Mouse (Mus musculus): ENCODE measurements around the gene Ttc6. TPM values are rescaled to one million over a fixed set of nuclear protein-coding genes. Genes with fewer than 3 reads are reported as not detected.

Gene Ttc6
- total RNA-seq, 2 experiments from 2014 or later: not detected

- DNase-seq (ENCODE audit: low spot score in 2 of 2): peak in 1 of 2 experiments; percentile 27
Observed at GRCm38 (mm10) chr12:57545371-57546241, 18.3 kb upstream of the Ttc6 start.

DNA sequence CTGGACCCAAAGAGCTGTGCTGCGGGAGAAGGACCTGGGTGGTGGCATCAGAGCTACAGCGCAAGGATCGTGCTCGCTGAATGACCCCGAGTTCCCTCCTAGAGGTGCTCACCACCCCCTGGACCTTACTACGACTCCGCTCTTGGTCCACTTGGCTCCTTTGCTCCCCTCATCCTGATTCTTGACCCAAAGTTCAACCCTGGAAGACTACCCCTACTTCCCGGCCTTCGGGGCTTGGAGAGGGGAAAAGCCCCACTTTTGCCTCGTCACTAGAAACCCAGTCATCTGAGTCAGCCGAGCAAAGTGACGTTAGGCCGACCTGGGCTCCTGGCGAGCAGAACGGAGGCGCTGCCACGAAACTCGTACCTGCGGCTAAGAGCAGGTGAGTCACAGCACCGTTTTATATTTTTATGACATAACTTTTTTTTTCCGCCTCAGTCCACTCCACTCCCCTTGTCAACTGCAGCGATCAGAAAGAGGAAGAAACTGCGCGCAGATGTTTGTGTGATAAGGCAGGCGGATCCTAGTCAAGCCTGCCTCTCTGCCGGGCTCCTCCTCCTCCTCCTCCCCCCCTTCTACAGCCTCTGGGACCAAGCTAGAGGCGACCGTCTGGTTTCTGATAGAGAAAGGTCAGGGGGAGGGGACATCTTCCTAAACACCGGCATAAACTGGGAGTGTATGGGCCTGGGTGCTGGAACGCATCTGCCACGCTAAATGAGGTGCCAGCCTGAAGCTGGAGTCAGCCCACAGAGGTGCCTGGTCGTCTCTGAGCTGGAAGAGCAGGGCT, 17.3 kb upstream of the Ttc6 start, which contains the start of gene Foxa1:
Gene Foxa1, minus strand, starts transcription at position 502 of the 787 bp plus-strand sequence.
- no peak for DNase-seq (ENCODE audit: low spot score in 2 of 2)

DNA sequence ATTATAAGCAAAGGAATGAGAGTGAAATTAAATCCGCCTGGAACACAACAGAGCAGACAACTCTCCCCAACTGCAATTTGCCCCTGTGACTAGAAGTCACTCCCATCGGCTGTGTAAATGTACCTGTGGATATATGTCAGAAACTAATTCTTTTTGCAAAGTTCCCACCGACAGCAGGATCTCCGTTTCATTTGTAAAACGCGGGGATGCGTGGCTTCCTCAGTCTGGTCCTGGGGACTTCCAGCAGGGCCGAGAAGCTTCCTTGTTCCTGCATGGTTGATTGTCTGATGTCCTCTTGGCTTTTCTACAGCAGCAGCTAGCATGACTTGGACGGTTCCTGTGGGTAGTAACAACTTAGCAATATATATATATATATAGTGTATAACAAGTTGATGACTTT, 16.0 kb upstream of the Ttc6 start:
- no peak for DNase-seq (ENCODE audit: low spot score in 2 of 2)

GRCm38 (mm10) chr12:57548352-57548980, 15.4 kb upstream of the Ttc6 start:
- no peak for DNase-seq (ENCODE audit: low spot score in 2 of 2)

DNA sequence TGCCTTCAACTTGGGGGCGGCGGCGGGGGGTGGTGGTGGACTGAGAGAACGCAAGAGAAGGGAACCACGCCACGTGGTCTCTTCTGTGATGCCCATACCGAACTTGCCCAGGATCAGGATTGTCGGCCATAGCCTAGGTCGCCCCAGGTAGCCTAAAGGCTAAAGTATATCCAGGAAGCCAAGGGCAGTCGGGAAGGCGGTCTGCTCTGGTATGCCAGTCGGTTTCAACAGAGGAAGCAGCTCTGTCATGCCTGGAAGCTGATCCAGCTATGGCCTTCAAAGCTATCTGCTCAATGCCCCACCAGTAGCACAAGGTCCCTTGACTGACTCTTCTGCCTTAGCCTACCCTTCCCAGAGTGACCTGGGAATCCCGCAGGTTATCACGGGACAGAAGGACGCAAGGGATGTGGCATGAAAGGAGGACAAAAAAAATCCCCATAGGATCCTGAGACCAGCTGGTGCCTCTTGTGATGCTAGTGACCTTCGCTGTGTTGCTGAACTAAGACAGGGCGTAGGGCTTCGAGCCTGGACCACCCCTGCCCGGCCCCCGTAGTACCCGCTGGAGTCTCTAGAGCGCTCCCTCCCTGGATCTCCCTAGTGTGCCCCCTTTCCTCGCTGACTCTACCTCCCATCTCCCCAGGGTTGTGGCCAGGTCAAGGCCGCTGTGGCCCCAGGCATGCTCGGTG, 14.8 kb upstream of the Ttc6 start:
- no peak for DNase-seq (ENCODE audit: low spot score in 2 of 2)

- no peak for DNase-seq (ENCODE audit: low spot score in 2 of 2)
Observed at GRCm38 (mm10) chr12:57549667-57550160, 14.2 kb upstream of the Ttc6 start.

GRCm38 (mm10) chr12:57550181-57550808, 13.6 kb upstream of the Ttc6 start:
- no peak for DNase-seq (ENCODE audit: low spot score in 2 of 2)

DNA sequence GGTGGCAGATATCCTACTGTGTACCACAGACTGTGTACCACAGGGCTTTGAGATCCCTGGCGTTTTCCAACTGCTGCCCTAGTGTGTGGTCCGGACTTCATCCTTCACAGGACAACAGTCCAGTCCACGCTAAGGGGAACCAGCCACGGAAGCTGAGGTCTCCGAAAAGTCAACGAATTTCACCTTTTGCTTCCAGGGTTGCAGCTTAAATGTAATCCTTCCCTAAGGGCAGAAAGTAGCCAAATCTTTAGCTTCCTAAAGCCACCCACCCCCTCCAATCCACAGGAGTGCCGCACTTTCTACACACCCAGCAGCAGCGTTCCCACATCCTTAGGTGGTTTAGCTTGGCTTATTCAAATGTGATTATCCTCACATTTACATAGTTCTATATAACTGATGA, 13.0 kb upstream of the Ttc6 start:
- DNase-seq (ENCODE audit: low spot score in 2 of 2): no peak

GRCm38 (mm10) chr12:57552286-57552685, 11.6 kb upstream of the Ttc6 start:
- no peak for DNase-seq (ENCODE audit: low spot score in 2 of 2)

- no peak for DNase-seq (ENCODE audit: low spot score in 2 of 2)
Observed at GRCm38 (mm10) chr12:57554091-57554490, 9.8 kb upstream of the Ttc6 start.

GRCm38 (mm10) chr12:57571773-57572172, 7.9 kb downstream of the Ttc6 start:
- no peak for DNase-seq (ENCODE audit: low spot score in 2 of 2)

DNA sequence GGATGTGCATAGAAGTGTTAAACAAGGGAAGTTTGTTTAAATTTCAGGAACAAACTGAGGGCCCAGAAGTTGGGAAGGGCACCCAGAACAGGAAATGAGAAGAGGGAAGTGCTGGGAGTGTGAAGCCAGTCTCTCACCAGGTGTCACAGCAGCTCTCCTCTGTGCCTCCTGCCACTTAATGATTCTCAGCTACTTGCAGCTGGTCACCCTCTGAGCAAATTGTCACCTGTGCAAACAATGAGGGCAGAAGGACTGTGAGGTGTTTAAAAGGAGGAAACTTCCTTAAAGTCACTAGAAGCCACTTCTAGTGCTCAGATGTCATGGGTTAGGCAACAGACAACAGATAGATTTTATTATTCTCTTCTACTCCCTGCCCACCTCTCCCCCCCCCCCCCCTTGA, 8.5 kb downstream of the Ttc6 start:
- DNase-seq (ENCODE audit: low spot score in 2 of 2): no peak

- peak in 1 of 2 experiments; percentile 26 for DNase-seq (ENCODE audit: low spot score in 2 of 2)
Observed at GRCm38 (mm10) chr12:57575931-57576628, 12.2 kb downstream of the Ttc6 start.

- no peak for DNase-seq (ENCODE audit: low spot score in 2 of 2)
Observed at GRCm38 (mm10) chr12:57607624-57608023, 43.7 kb downstream of the Ttc6 start.

- no peak for DNase-seq (ENCODE audit: low spot score in 2 of 2)
Observed at GRCm38 (mm10) chr12:57615137-57615536, 51.2 kb downstream of the Ttc6 start.

DNA sequence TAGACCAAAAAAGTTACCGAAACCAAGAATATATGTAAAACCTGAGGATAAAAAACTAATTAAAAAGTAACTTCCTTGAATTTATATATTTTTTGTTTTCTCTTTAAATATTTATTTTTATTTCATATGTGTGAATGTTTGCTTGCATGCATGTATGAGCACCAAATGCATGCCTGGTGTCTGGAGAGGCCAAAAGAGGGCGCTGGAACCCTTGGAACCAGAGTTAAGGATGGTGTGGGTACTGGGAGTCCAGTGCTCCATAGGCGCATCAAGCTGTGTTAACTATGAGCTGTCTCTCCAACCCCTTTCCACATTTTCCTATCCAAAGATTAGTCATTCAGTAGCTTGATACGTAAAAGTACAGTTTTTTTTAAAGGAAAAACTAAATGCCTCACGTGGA, 58.1 kb downstream of the Ttc6 start:
- no peak for DNase-seq (ENCODE audit: low spot score in 2 of 2)

DNA sequence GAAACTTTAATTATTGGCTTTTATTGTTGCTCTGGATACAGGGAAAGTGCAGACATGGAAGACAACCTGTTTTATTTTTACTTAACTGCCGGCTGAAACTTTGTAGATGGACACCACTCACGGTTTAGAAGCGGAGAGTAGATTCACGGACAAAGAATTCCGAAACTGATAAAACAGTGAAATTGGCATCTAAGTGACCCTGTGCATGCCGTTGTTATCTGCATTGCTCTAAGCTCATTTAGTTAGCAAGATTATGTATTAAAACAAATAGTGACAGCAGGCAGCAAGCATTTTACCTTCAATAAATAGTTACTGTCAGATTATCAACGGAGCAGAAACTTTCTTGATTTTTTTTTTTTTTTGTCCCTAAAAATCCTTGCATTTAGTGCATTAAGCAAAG, 59.4 kb downstream of the Ttc6 start:
- no peak for DNase-seq (ENCODE audit: low spot score in 2 of 2)

DNA sequence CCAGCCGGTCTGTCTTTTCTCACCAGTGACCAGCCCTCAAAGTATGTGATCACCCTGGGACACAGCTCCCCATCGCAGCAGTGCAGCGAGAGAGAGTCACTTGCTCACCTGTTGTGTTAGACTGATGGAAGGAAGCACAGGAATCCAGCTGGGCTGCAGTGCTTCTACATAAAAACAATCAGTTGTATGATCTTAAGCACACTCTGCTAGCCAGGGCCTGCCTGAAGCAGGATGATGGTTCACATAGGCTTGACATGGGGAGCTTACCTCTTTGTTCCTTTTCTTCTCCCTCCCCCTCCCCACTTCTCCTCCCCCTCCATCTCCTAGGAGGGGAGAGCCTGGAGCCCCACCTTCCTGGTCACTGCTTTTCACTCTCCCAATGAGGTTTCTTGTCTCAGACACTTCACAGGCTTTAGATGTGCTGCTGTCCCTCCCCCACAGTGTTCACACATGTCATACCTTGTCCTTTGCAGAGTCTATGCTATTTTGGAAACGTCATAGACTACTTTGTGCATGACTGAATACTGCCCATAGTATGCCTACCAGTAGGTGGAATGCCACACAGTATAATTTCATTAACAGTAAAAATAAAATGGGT, 60.2 kb downstream of the Ttc6 start:
- DNase-seq (ENCODE audit: low spot score in 2 of 2): no peak

GRCm38 (mm10) chr12:57650011-57650410, 86.1 kb downstream of the Ttc6 start:
- DNase-seq (ENCODE audit: low spot score in 2 of 2): no peak

Data from gastrocnemius, postnatal 4 days (tissue).